Mouse (Mus musculus): ENCODE data around the gene Usp37. TPM values are rescaled to one million over a fixed set of nuclear protein-coding genes. Genes with fewer than 3 reads are reported as not detected.

The Usp37 gene
- polyA plus RNA-seq, 1 experiment from 2014 or later = 41.7 TPM

DNA sequence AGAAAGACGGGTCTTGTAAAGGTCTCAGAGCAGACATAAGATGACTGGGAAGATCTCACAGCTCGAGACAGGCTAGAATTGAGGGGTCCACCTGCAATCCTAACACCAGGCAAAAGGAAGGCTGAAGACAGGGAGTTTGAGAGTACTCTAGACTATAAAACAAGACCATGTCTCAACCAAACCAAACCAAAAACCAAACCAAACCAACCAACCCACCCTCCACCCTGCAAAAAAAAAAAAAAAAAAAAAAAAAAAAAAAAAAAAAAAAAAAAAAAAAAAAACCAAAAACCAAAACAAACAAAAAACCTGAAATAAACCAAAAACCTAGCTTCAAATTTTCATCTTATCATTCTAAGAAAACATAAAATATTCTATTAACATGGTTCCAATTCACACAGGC lies 99.5 kb downstream of the Usp37 start:
- Histone ChIP-seq H3K27ac (no peak overlapping the region), H3K9me3 (no peaks in the 10 kb centered on the region), H3K4me2 (replicated peaks) (no peak overlapping the region), H3K4me1 (no peaks in the 10 kb centered on the region), H3K4me3 (no peak overlapping the region), H3K27me3 (no peaks in the 10 kb centered on the region), H3K36me3 (peaks cover 63% of the 10 kb centered on the region), H3K9ac (no peak overlapping the region)
- 92% methylated on average over 2 of the region's 2 CpGs for WGBS
- ATAC-seq (ENCODE audit: insufficient number of reproducible peaks, insufficient read depth, low FRiP score, low TSS enrichment) = no peak

DNA sequence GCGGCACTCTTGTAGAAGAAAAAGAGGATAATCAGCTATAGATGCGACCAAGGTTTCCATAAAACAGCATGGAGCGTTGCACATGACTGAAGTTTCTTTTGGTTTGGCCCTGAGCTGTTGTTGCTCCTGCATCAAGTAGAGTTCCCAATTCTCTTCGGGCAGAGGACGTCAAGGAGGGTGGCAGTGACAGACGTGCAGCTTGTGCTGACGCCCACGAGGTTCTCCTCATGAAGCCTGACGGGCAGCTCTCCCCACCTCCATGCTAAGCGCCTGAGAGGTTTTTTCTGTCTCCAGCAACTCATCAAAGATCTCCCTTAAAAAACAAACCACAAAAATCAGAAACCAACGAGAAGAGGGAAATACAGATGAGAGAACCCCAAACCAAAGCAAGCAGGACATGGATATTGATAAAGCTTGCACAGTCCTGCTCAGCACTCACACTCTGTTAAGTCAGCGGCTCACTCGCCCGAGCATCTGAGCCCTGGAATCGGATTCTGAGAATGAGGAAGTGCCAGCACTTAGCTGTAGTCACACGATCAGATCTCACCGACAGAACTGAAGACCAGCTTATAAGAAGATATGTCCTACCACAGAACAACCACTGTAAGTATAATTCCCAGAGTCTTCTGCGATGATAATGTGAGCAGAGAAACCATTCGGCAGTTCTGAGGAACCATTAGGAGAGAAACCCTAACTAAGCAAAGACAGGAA lies 104.8 kb downstream of the Usp37 start:
- WGBS = 93% methylated on average over 19 of the region's 19 CpGs
- H3K9ac ChIP-seq = no peak overlapping the region

DNA sequence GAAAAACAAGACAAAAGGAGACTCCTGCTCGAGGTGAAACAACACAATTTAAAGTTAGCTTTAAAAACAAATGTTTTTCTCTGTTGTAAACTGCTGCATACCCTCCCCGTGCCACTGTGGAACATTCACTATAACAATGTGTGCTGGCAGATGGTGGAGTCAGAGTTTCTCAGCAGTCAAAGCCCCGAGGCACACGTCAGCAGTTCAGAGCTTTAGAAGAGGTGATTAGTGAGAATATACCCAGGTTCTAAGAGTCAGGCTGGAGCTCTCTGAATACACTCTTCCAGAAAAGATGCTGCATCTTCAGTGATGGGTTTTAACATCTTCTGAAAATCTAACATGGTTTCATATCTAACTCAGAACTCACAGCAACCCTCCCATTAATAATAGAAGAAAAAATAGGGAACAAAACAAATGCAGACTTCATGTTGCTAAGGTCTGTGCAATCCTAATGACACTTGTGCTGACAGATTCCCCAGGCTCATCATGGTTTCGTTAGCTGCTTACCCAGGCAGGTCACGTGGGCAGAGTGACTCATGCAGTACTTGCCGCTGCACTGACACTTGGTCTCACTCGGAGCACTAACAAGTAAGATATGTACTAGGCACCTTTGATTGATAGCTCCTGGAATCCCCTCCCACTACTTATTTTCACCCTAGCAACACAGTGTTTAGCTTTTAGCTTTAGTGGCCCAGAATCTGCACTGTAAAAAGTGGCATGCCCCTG lies 106.2 kb downstream of the Usp37 start:
- no peaks in the 10 kb centered on the region for H3K27me3 ChIP-seq
- H3K36me3 ChIP-seq = peaks cover 67% of the 10 kb centered on the region
- ATAC-seq (ENCODE audit: insufficient number of reproducible peaks, insufficient read depth, low FRiP score, low TSS enrichment) = no peak
- no peak overlapping the region for H3K4me3 ChIP-seq
- H3K4me1 ChIP-seq = no peaks in the 10 kb centered on the region
- no peak overlapping the region for H3K27ac ChIP-seq
- no peak overlapping the region for H3K4me2 ChIP-seq (replicated peaks)
- H3K9me3 ChIP-seq = no peaks in the 10 kb centered on the region
- no peak overlapping the region for H3K9ac ChIP-seq
- WGBS = 83% methylated on average over 8 of the region's 8 CpGs

More for the DNA sequence above, 104.8 kb downstream of the Usp37 start:
- peaks cover 64% of the 10 kb centered on the region for H3K36me3 ChIP-seq
- no peak overlapping the region for H3K27ac ChIP-seq
- no peak overlapping the region for H3K4me2 ChIP-seq (replicated peaks)
- no peaks in the 10 kb centered on the region for H3K4me1 ChIP-seq
- H3K9me3 ChIP-seq = no peaks in the 10 kb centered on the region
- no peak overlapping the region for H3K4me3 ChIP-seq
- no peak for ATAC-seq (ENCODE audit: insufficient number of reproducible peaks, insufficient read depth, low FRiP score, low TSS enrichment)
- no peaks in the 10 kb centered on the region for H3K27me3 ChIP-seq

DNA sequence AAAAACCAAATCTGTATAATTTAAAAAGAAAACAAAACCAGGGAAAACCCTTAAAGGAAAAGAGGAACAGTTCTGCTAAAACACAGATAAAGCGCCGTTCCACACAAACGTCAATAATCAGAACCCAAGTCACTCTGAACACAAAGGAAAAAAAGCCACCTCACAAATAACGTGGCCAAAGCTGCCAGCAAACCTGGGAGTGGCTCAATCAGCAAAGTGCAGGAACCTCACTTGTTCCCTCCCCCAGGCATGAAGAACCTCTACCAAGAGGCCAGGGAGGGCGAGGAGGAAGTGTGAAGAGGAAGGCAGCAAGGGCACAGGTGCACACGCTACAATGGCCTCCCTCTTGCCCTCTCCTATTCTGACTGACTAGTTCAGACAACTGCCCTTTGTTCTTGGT lies 108.5 kb downstream of the Usp37 start:
- Histone ChIP-seq H3K27ac (no peak overlapping the region), H3K4me2 (replicated peaks) (no peak overlapping the region), H3K9me3 (no peaks in the 10 kb centered on the region), H3K27me3 (no peaks in the 10 kb centered on the region), H3K4me3 (no peak overlapping the region), H3K36me3 (peaks cover 53% of the 10 kb centered on the region), H3K4me1 (no peaks in the 10 kb centered on the region), H3K9ac (no peak overlapping the region)
- 83% methylated on average over 6 of the region's 6 CpGs for WGBS
- no peak for ATAC-seq (ENCODE audit: insufficient number of reproducible peaks, insufficient read depth, low FRiP score, low TSS enrichment)

DNA sequence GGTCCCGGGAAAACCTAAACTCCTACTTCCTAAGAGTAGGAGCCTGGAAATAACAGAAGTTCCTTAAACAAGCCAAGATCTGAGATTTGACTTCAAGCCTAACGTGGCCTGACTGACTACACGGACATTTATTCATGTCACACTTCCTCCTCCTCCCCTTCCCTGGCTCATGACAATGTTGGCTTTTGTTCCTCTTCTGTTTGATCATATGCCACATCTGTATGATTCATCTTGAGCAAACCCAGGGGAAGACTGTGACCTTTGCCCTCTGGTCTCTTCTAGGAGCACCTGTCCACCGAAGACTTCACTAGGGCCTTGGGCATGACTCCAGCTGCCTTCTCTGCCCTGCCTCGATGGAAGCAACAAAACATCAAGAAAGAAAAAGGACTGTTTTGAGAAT lies 109.5 kb downstream of the Usp37 start:
- H3K9me3 ChIP-seq = no peaks in the 10 kb centered on the region
- no peak for ATAC-seq (ENCODE audit: insufficient number of reproducible peaks, insufficient read depth, low FRiP score, low TSS enrichment)
- H3K27ac ChIP-seq = no peak overlapping the region
- peaks cover 46% of the 10 kb centered on the region for H3K36me3 ChIP-seq
- H3K4me1 ChIP-seq = no peaks in the 10 kb centered on the region
- no peak overlapping the region for H3K9ac ChIP-seq
- H3K4me3 ChIP-seq = no peak overlapping the region
- 69% methylated on average over 5 of the region's 5 CpGs for WGBS
- H3K27me3 ChIP-seq = no peaks in the 10 kb centered on the region
- H3K4me2 ChIP-seq (replicated peaks) = no peak overlapping the region

DNA sequence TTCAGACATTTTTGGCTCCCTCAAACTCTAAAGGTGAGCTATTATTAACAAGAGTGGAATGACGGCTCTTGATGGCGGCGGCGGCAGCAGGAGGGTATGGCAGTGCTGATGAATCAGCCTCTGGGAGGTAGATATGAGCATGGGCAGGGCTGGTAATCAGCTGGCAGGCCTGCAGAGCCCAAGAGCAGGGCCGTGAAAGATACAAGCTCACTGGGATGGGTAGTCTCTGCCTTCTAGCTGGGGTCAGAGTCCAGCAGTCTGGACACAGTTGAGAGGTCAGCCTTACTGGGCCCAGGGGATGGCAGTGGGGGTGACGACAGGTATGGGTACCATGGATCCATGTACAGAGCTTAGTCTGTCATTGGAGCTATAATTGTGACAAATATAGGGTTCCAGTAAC lies 110.9 kb downstream of the Usp37 start:
- H3K9me3 ChIP-seq = no peaks in the 10 kb centered on the region
- H3K27me3 ChIP-seq = no peaks in the 10 kb centered on the region
- no peak overlapping the region for H3K4me2 ChIP-seq (replicated peaks)
- no peak overlapping the region for H3K4me3 ChIP-seq
- no peak for ATAC-seq (ENCODE audit: insufficient number of reproducible peaks, insufficient read depth, low FRiP score, low TSS enrichment)
- no peak overlapping the region for H3K9ac ChIP-seq
- no peak overlapping the region for H3K27ac ChIP-seq
- 90% methylated on average over 6 of the region's 6 CpGs for WGBS
- H3K36me3 ChIP-seq = peaks cover 34% of the 10 kb centered on the region
- no peaks in the 10 kb centered on the region for H3K4me1 ChIP-seq

DNA sequence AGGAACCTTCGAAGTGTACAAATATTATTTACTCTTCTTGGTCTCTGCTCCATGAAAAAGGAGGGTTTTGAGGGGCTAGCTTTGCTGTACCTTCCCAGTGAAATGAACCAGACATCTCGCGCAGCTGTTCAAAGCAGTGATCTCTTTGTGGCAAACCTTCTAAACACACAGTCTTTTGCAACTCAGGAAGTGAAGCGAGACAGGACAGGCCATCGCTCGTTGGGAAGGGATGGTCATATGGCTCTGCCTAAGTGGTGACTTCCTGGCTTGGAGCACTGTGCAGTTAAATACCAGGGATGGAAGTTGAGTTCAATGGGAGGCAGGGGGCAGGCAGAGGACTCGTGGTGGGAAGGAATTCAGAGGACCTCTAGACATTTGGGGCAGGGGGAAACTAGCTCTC lies 118.2 kb downstream of the Usp37 start:
- Histone ChIP-seq H3K27me3 (no peaks in the 10 kb centered on the region), H3K4me3 (no peak overlapping the region), H3K9ac (no peak overlapping the region), H3K4me1 (peaks cover 8% of the 10 kb centered on the region; the same call in 1 of the 2 replicates), H3K36me3 (no peaks in the 10 kb centered on the region), H3K9me3 (no peaks in the 10 kb centered on the region), H3K27ac (no peak overlapping the region), H3K4me2 (replicated peaks) (no peak overlapping the region)
- WGBS = 65% methylated on average over 7 of the region's 7 CpGs
- no peak for ATAC-seq (ENCODE audit: insufficient number of reproducible peaks, insufficient read depth, low FRiP score, low TSS enrichment)

DNA sequence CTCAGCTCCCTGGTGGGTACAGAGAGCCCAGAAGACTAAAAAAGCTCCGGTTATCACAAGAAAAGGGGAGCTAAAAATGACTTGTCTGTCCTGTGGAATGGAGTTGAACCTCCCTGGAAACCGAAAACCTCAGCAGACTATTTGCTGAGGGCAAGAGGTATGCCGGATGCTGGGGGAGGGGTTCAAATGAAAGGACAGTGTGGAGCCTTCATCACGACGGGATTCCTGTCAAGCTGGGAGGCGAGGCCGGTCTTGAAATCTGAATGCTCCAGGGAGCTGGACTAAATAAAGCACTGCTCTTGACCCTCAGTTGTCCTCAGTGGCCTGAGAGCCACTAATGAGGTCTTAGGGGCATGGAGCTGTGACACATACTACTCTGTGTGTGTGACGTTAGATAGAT lies 120.9 kb downstream of the Usp37 start:
- Histone ChIP-seq H3K4me3 (no peak overlapping the region), H3K36me3 (no peaks in the 10 kb centered on the region), H3K9ac (no peak overlapping the region), H3K27me3 (no peaks in the 10 kb centered on the region), H3K27ac (no peak overlapping the region), H3K9me3 (no peaks in the 10 kb centered on the region), H3K4me2 (replicated peaks) (no peak overlapping the region), H3K4me1 (peaks cover 8% of the 10 kb centered on the region; the same call in 1 of the 2 replicates)
- WGBS = 27% methylated on average over 8 of the region's 8 CpGs
- no peak for ATAC-seq (ENCODE audit: insufficient number of reproducible peaks, insufficient read depth, low FRiP score, low TSS enrichment)

DNA sequence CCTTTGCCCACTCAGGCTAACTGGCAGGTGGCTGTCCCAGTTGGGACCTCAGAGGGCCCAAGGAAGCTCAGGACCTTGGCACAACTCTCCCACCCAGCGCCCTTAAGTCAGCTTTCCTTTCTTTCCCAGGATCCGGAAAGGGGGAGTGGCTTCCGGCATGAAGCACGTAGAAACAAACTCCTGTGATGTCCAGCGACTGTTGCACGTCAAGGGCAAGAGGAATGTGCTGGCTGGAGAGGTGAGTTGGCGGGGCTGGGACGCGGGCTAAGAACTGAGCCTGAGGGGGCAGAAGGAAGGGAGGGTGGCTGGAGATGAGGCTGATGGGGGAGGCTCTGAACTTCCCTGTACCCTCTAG lies 124.7 kb downstream of the Usp37 start:
- H3K27me3 ChIP-seq = no peaks in the 10 kb centered on the region
- no peak overlapping the region for H3K4me3 ChIP-seq
- peaks cover 8% of the 10 kb centered on the region; the same call in 1 of the 2 replicates for H3K4me1 ChIP-seq
- no peaks in the 10 kb centered on the region for H3K36me3 ChIP-seq
- ATAC-seq (ENCODE audit: insufficient number of reproducible peaks, insufficient read depth, low FRiP score, low TSS enrichment) = no peak
- H3K4me2 ChIP-seq (replicated peaks) = no peak overlapping the region
- 75% methylated on average over 9 of the region's 9 CpGs for WGBS
- H3K9ac ChIP-seq = no peak overlapping the region
- H3K27ac ChIP-seq = no peak overlapping the region
- no peaks in the 10 kb centered on the region for H3K9me3 ChIP-seq

DNA sequence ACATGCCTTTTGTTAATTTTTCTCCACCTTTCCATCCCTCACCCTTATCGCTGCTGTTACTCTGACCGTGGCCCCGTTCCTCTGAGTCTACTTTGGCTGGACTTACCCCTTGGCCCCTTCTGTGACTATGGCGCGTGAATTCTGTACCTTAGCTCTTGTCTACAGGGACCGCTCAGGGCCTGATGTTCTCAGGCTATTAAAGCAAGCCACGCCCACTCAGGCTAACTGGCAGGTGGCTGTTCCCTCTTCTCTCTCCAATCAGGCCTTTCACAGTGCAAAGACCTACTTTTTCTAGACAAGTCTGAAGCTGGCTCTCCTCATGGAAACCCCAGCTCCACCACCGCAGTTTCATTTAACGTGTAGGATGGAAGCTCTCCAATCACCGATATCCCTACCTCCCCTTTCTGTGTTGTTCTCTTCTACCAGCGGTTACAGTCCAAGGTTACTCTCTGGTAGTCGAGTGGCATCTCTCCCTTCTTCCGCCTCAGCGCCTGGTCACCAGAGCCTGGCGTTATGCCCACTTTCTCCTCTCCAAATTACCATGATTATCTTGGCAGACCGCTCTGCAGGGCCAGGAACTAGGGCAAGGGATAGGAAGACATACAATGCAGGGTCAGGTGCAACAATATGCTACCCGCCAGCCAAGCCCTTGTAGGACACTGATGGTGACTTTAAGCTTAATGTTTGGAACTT lies 125.2 kb downstream of the Usp37 start:
- H3K27me3 ChIP-seq = no peaks in the 10 kb centered on the region
- H3K9ac ChIP-seq = no peak overlapping the region
- H3K9me3 ChIP-seq = no peaks in the 10 kb centered on the region
- H3K4me2 ChIP-seq (replicated peaks) = no peak overlapping the region
- 80% methylated on average over 17 of the region's 17 CpGs for WGBS
- H3K27ac ChIP-seq = no peak overlapping the region
- H3K36me3 ChIP-seq = no peaks in the 10 kb centered on the region
- ATAC-seq (ENCODE audit: insufficient number of reproducible peaks, insufficient read depth, low FRiP score, low TSS enrichment) = no peak
- H3K4me1 ChIP-seq = peaks cover 8% of the 10 kb centered on the region; the same call in 1 of the 2 replicates
- no peak overlapping the region for H3K4me3 ChIP-seq

DNA sequence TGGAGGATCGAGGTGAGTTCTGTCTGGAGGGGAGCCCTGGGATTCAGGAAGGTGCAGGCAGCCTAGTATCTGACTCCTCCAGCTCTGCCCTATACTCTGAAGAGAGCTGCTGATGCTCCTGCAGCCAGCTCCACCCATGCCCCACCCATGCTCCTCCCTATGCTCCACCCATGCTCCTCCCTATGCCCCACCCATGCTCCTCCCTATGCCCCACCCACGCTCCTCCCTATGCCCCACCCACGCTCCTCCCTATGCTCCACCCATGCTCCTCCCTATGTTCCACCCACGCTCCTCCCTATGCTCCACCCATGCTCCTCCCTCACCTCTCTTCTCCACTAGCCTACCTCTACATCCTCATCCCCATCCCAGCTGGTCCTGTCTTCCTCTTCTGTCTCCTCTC lies 128.9 kb downstream of the Usp37 start:
- 42% methylated on average over 4 of the region's 4 CpGs for WGBS
- H3K9ac ChIP-seq = no peak overlapping the region
- H3K4me3 ChIP-seq = no peak overlapping the region
- no peaks in the 10 kb centered on the region for H3K36me3 ChIP-seq
- H3K4me1 ChIP-seq = no peaks in the 10 kb centered on the region
- H3K27ac ChIP-seq = no peak overlapping the region
- no peak for ATAC-seq (ENCODE audit: insufficient number of reproducible peaks, insufficient read depth, low FRiP score, low TSS enrichment)
- H3K4me2 ChIP-seq (replicated peaks) = no peak overlapping the region
- no peaks in the 10 kb centered on the region for H3K27me3 ChIP-seq
- no peaks in the 10 kb centered on the region for H3K9me3 ChIP-seq

DNA sequence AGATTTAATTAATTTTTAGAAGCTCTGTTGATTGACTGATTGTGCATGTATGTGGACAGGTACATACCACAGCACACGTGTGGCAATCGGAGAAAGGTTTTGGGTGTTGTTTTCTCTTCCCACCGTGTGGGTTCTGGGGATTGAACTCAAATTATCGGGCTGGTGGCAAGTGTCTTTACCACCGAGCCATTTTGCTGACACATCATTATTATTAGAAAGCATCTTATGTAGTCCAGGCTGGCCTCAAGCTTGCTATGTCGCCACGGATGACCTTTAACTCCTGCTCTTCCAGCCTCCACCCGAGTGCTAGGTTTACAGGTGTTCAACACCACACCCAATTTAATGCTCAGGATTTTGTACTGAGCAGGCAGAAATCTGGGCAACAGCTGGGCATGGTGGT lies 131.4 kb downstream of the Usp37 start:
- H3K4me2 ChIP-seq (replicated peaks) = no peak overlapping the region
- H3K36me3 ChIP-seq = no peaks in the 10 kb centered on the region
- H3K4me1 ChIP-seq = no peaks in the 10 kb centered on the region
- H3K4me3 ChIP-seq = no peak overlapping the region
- no peaks in the 10 kb centered on the region for H3K27me3 ChIP-seq
- no peaks in the 10 kb centered on the region for H3K9me3 ChIP-seq
- 77% methylated on average over 8 of the region's 8 CpGs for WGBS
- H3K9ac ChIP-seq = no peak overlapping the region
- no peak for ATAC-seq (ENCODE audit: insufficient number of reproducible peaks, insufficient read depth, low FRiP score, low TSS enrichment)
- H3K27ac ChIP-seq = no peak overlapping the region

Data from embryonic facial prominence, embryonic 12.5 days (tissue).